Mouse (Mus musculus): ENCODE data around the gene Bnip1. TPM values are rescaled to one million over a fixed set of nuclear protein-coding genes. Genes with fewer than 3 reads are reported as not detected.

Gene Bnip1
- total and polyA plus RNA-seq, 3 experiments, result 23.7 to 28.8 (median 28.5) TPM

DNA sequence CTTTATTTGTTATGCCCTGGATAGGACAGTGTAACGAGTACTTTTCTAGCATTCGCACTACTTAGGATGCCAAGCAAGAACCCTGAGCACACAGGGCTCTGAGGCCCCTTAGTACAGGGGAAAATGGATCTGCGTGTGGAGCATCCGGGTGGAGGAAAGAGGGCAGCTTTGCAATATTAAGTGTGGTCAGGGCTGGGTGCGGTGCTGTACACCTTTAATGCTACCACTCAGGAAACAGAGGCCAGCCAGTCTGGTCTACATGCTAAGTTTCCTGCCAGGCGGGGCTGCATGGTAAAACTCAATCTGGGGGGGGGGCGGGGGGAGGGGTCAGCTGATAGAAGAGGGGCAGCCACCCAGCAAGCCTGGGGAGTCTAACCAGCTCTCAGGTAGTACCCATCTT is 14.5 kb downstream of the Bnip1 start:
- 67% methylated on average over 7 of the region's 7 CpGs for WGBS
- Histone ChIP-seq H3K27ac (no peak overlapping the region), H3K36me3 (ENCODE audit: control insufficient read depth, insufficient read depth, low read length) (no peaks in the 10 kb centered on the region), H3K79me2 (replicated peaks; ENCODE audit: control insufficient read depth, insufficient read depth, low read length) (no peaks in the 10 kb centered on the region), H3K4me1 (ENCODE audit: control insufficient read depth, insufficient read depth, low read length) (no peaks in the 10 kb centered on the region; the same call in 1 of the 2 replicates), H3K27me3 (ENCODE audit: control insufficient read depth, insufficient read depth, low read length) (no peaks in the 10 kb centered on the region), H3K9ac (ENCODE audit: low read depth, low read length) (no peak overlapping the region), H3K4me3 (no peak overlapping the region)
- TF ChIP-seq CTCF (IDR thresholded peaks at IDR 0.05), result no peak
- no peak for TF ChIP-seq POLR2A (IDR thresholded peaks at IDR 0.05; ENCODE audit: insufficient read depth, low read depth, low read length)
- no peak for TF ChIP-seq EP300 (IDR thresholded peaks at IDR 0.05; ENCODE audit: insufficient read depth, low read depth, low read length)
- intact Hi-C loops (cut with DNase I), result loop anchor here (5.0 kb wide), 1 partner anchor 42 kb away; no protein-coding TSS in a partner anchor
- DNase-seq, result no peak

- no peaks in the 10 kb centered on the region; the same call in 1 of the 2 replicates for H3K4me1 ChIP-seq (ENCODE audit: control insufficient read depth, insufficient read depth, low read length)
- DNase-seq, result no peak
- no peaks in the 10 kb centered on the region for H3K36me3 ChIP-seq (ENCODE audit: control insufficient read depth, insufficient read depth, low read length)
- WGBS, result 46% methylated on average over 6 of the region's 6 CpGs
- no peaks in the 10 kb centered on the region for H3K27me3 ChIP-seq (ENCODE audit: control insufficient read depth, insufficient read depth, low read length)
- no peak overlapping the region for H3K9ac ChIP-seq (ENCODE audit: low read depth, low read length)
- H3K27ac ChIP-seq, result no peak overlapping the region
- TF ChIP-seq EP300 (IDR thresholded peaks at IDR 0.05; ENCODE audit: insufficient read depth, low read depth, low read length) (no peak), CTCF (IDR thresholded peaks at IDR 0.05) (no peak), POLR2A (IDR thresholded peaks at IDR 0.05; ENCODE audit: insufficient read depth, low read depth, low read length) (no peak)
- H3K79me2 ChIP-seq (replicated peaks; ENCODE audit: control insufficient read depth, insufficient read depth, low read length), result no peaks in the 10 kb centered on the region
- intact Hi-C loops (cut with DNase I), result loop anchor here (5.0 kb wide), 1 partner anchor 40 kb away; no protein-coding TSS in a partner anchor
- no peak overlapping the region for H3K4me3 ChIP-seq
Measured at GRCm38 (mm10) chr17:26797379-26798128, 16.7 kb downstream of the Bnip1 start.

GRCm38 (mm10) chr17:26802886-26803285 is 22.0 kb downstream of the Bnip1 start:
- no peak overlapping the region for H3K9ac ChIP-seq (ENCODE audit: low read depth, low read length)
- WGBS, result 77% methylated on average over 3 of the region's 3 CpGs
- H3K4me1 ChIP-seq (ENCODE audit: control insufficient read depth, insufficient read depth, low read length), result no peaks in the 10 kb centered on the region
- no peak for DNase-seq
- no peaks in the 10 kb centered on the region for H3K27me3 ChIP-seq (ENCODE audit: control insufficient read depth, insufficient read depth, low read length)
- H3K27ac ChIP-seq, result no peak overlapping the region
- no peak for TF ChIP-seq POLR2A (IDR thresholded peaks at IDR 0.05; ENCODE audit: insufficient read depth, low read depth, low read length)
- TF ChIP-seq CTCF (IDR thresholded peaks at IDR 0.05), result no peak
- no peak for TF ChIP-seq EP300 (IDR thresholded peaks at IDR 0.05; ENCODE audit: insufficient read depth, low read depth, low read length)
- intact Hi-C loops (cut with DNase I), result no loop called here
- no peaks in the 10 kb centered on the region for H3K36me3 ChIP-seq (ENCODE audit: control insufficient read depth, insufficient read depth, low read length)
- H3K79me2 ChIP-seq (replicated peaks; ENCODE audit: control insufficient read depth, insufficient read depth, low read length), result no peaks in the 10 kb centered on the region
- H3K4me3 ChIP-seq, result no peak overlapping the region

GRCm38 (mm10) chr17:26812607-26813006 is 31.7 kb downstream of the Bnip1 start:
- TF ChIP-seq POLR2A (IDR thresholded peaks at IDR 0.05; ENCODE audit: insufficient read depth, low read depth, low read length) (no peak), CTCF (IDR thresholded peaks at IDR 0.05) (no peak), EP300 (IDR thresholded peaks at IDR 0.05; ENCODE audit: insufficient read depth, low read depth, low read length) (no peak)
- H3K36me3 ChIP-seq (ENCODE audit: control insufficient read depth, insufficient read depth, low read length), result no peaks in the 10 kb centered on the region
- no peak overlapping the region for H3K27ac ChIP-seq
- no peak for DNase-seq
- intact Hi-C loops (cut with DNase I), result no loop called here
- no peaks in the 10 kb centered on the region for H3K27me3 ChIP-seq (ENCODE audit: control insufficient read depth, insufficient read depth, low read length)
- 74% methylated on average over 2 of the region's 2 CpGs for WGBS
- H3K9ac ChIP-seq (ENCODE audit: low read depth, low read length), result no peak overlapping the region
- no peak overlapping the region for H3K4me3 ChIP-seq
- H3K4me1 ChIP-seq (ENCODE audit: control insufficient read depth, insufficient read depth, low read length), result peaks cover 2% of the 10 kb centered on the region; the same call in 1 of the 2 replicates
- no peaks in the 10 kb centered on the region for H3K79me2 ChIP-seq (replicated peaks; ENCODE audit: control insufficient read depth, insufficient read depth, low read length)

DNA sequence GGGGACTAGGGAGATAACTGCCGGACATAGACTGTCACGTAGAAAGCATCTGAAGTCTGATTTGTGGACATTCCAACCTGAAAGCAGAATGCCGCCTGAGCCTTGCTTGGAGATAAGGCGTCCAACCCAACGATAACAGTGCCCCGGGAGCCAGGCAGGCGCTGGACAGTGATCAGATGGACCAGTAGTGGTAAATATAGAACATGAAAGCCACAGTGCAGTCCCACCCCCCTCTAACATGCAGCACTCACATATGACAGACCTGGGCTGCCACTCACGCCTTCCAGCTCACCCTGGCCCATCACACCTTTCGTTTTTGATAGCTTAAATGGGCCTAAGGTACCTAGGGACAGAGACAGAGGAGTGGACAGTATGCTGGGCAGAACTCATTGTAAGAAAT is 32.6 kb downstream of the Bnip1 start:
- Histone ChIP-seq H3K36me3 (ENCODE audit: control insufficient read depth, insufficient read depth, low read length) (no peaks in the 10 kb centered on the region), H3K4me1 (ENCODE audit: control insufficient read depth, insufficient read depth, low read length) (peaks cover 2% of the 10 kb centered on the region; the same call in 1 of the 2 replicates), H3K27ac (no peak overlapping the region), H3K9ac (ENCODE audit: low read depth, low read length) (no peak overlapping the region), H3K79me2 (replicated peaks; ENCODE audit: control insufficient read depth, insufficient read depth, low read length) (no peaks in the 10 kb centered on the region), H3K27me3 (ENCODE audit: control insufficient read depth, insufficient read depth, low read length) (no peaks in the 10 kb centered on the region), H3K4me3 (no peak overlapping the region)
- TF ChIP-seq CTCF (IDR thresholded peaks at IDR 0.05) (no peak), POLR2A (IDR thresholded peaks at IDR 0.05; ENCODE audit: insufficient read depth, low read depth, low read length) (no peak), EP300 (IDR thresholded peaks at IDR 0.05; ENCODE audit: insufficient read depth, low read depth, low read length) (no peak)
- intact Hi-C loops (cut with DNase I), result no loop called here
- no peak for DNase-seq
- WGBS, result 47% methylated on average over 9 of the region's 9 CpGs

DNA sequence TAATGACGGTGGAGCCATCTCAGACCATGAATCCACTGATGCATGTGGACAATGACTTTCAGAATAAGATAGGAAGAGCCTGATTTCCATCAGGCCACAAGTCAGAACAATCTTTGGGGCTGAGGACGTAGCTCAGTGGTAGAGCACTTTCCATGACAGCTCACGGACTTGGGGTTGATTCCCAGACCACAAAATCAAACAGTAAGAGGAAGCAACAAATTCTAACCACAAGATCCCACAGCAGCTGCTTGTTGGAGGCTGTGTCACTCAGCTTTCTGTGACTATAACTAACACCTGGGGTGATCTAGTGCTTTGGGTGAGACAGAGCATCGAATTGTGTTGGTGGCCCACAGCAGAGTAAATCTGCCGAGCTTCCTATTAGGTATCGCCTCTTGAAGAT is 35.9 kb downstream of the Bnip1 start:
- peaks cover 2% of the 10 kb centered on the region; the same call in 1 of the 2 replicates for H3K4me1 ChIP-seq (ENCODE audit: control insufficient read depth, insufficient read depth, low read length)
- H3K79me2 ChIP-seq (replicated peaks; ENCODE audit: control insufficient read depth, insufficient read depth, low read length), result no peaks in the 10 kb centered on the region
- no peak overlapping the region for H3K9ac ChIP-seq (ENCODE audit: low read depth, low read length)
- DNase-seq, result no peak
- H3K36me3 ChIP-seq (ENCODE audit: control insufficient read depth, insufficient read depth, low read length), result no peaks in the 10 kb centered on the region
- WGBS, result 74% methylated on average over 6 of the region's 6 CpGs
- no peaks in the 10 kb centered on the region; the same call in 1 of the 2 replicates for H3K27me3 ChIP-seq (ENCODE audit: control insufficient read depth, insufficient read depth, low read length)
- H3K4me3 ChIP-seq, result no peak overlapping the region
- TF ChIP-seq EP300 (IDR thresholded peaks at IDR 0.05; ENCODE audit: insufficient read depth, low read depth, low read length) (no peak), POLR2A (IDR thresholded peaks at IDR 0.05; ENCODE audit: insufficient read depth, low read depth, low read length) (no peak), CTCF (IDR thresholded peaks at IDR 0.05) (no peak)
- no peak overlapping the region for H3K27ac ChIP-seq
- intact Hi-C loops (cut with DNase I), result no loop called here
